Mouse (Mus musculus) megakaryocyte, adult 5-6 weeks (primary cell): ENCODE data around the gene Lingo1. TPM values are rescaled to one million over a fixed set of nuclear protein-coding genes. Genes with fewer than 3 reads are reported as not detected.

Experiments used
- ATAC-seq: 2 replicates; pipeline ENCODE4 v1.8.0; 2016; ENCODE audit warnings: mild to moderate bottlenecking, inconsistent platforms; ENCODE audit not compliant: poor library complexity, severe bottlenecking
- total RNA-seq, 2 experiments: library from RNA; stranded (forward) in 1 of 2; stranded (reverse) in 1 of 2; fragments of 153-499, 151-499 nt in 1 of 2; fragments of 221-1000, 200-1000 nt in 1 of 2; gene quantifications; 2 replicates each; pipeline versions ENCODE4 v1.2.3 to v1.2.4; 2015 to 2017

Lingo1 gene
- total RNA-seq, 2 experiments from 2014 or later = not detected

GRCm38 (mm10) chr9:56681950-56682349 lies 114.3 kb downstream of the Lingo1 start:
- no peak for ATAC-seq

- ATAC-seq = no peak
These were observed 117.2 kb downstream of the Lingo1 start for GRCm38 (mm10) chr9:56678929-56679681.

GRCm38 (mm10) chr9:56675696-56676095 lies 120.6 kb downstream of the Lingo1 start:
- ATAC-seq = no peak

GRCm38 (mm10) chr9:56669605-56670221 lies 126.6 kb downstream of the Lingo1 start:
- no peak for ATAC-seq

GRCm38 (mm10) chr9:56664136-56664535 lies 132.1 kb downstream of the Lingo1 start:
- no peak for ATAC-seq

GRCm38 (mm10) chr9:56662946-56663345 lies 133.3 kb downstream of the Lingo1 start:
- no peak for ATAC-seq

- ATAC-seq = no peak
These were observed 133.9 kb downstream of the Lingo1 start for GRCm38 (mm10) chr9:56662405-56662804.

GRCm38 (mm10) chr9:56661217-56661840 lies 134.9 kb downstream of the Lingo1 start:
- ATAC-seq = no peak

GRCm38 (mm10) chr9:56658580-56658979 lies 137.7 kb downstream of the Lingo1 start:
- ATAC-seq = no peak

GRCm38 (mm10) chr9:56657996-56658398 lies 138.3 kb downstream of the Lingo1 start:
- ATAC-seq = no peak

GRCm38 (mm10) chr9:56656766-56657542 lies 139.3 kb downstream of the Lingo1 start:
- ATAC-seq = no peak

GRCm38 (mm10) chr9:56655167-56655566 lies 141.1 kb downstream of the Lingo1 start:
- ATAC-seq = no peak

GRCm38 (mm10) chr9:56652551-56652950 lies 143.7 kb downstream of the Lingo1 start:
- ATAC-seq = no peak

- no peak for ATAC-seq
These were observed 144.7 kb downstream of the Lingo1 start for GRCm38 (mm10) chr9:56651586-56651985.

GRCm38 (mm10) chr9:56646227-56647025 lies 149.8 kb downstream of the Lingo1 start:
- ATAC-seq = no peak

GRCm38 (mm10) chr9:56643474-56643873 lies 152.8 kb downstream of the Lingo1 start:
- no peak for ATAC-seq

GRCm38 (mm10) chr9:56638226-56638905 lies 157.9 kb downstream of the Lingo1 start:
- no peak for ATAC-seq

- no peak for ATAC-seq
These were observed 158.8 kb downstream of the Lingo1 start for GRCm38 (mm10) chr9:56637403-56637857.

GRCm38 (mm10) chr9:56636766-56637402 lies 159.4 kb downstream of the Lingo1 start:
- no peak for ATAC-seq
